Mouse (Mus musculus) thymus, adult 2 months (tissue): ENCODE measurements around the gene Gtf2f2. TPM values are rescaled to one million over a fixed set of nuclear protein-coding genes. Genes with fewer than 3 reads are reported as not detected.
"Not testable (repeated sequence)": the region's sequence is repeated elsewhere in the genome, so short reads cannot be mapped to it uniquely, and the experiment has no call there.

Experiments
- DNase-seq: peaks from one replicate; pipeline ENCODE4 v3.0.0; 2021
- H3K27ac ChIP-seq: fragments of 200-500 bp; 2 replicates; pipeline ENCODE4 v1.5.1; 2012; ENCODE audit warnings: low read length, control low read depth; ENCODE audit not compliant: control insufficient read depth, insufficient read depth
- H3K27me3 ChIP-seq: fragments of 200-500 bp; 2 replicates; pipeline ENCODE4 v1.6.1; 2012; ENCODE audit warnings: mild to moderate bottlenecking, low read length, moderate library complexity, mixed read lengths; ENCODE audit not compliant: control insufficient read depth, insufficient read depth
- H3K36me3 ChIP-seq: fragments of 200-500 bp; 2 replicates; pipeline ENCODE4 v1.6.1; 2012; ENCODE audit warnings: mild to moderate bottlenecking, low read length, moderate library complexity; ENCODE audit not compliant: control insufficient read depth, insufficient read depth
- H3K4me1 ChIP-seq: fragments of 200-500 bp; replicated peaks from 2 replicates; pipeline ENCODE4 v1.6.1; 2012; ENCODE audit warnings: low read length; ENCODE audit not compliant: control insufficient read depth, insufficient read depth
- H3K4me3 ChIP-seq: fragments of 200-500 bp; 2 replicates; pipeline ENCODE4 v1.5.1; 2012; ENCODE audit warnings: mild to moderate bottlenecking, low read length, control low read depth, moderate library complexity; ENCODE audit not compliant: control insufficient read depth, insufficient read depth
- CTCF ChIP-seq: fragments of 200-500 bp; IDR thresholded peaks from 2 replicates; pipeline ENCODE4 v1.5.1; 2012; ENCODE audit warnings: mild to moderate bottlenecking, control low read depth, low read length, moderate library complexity, borderline replicate concordance; ENCODE audit not compliant: control insufficient read depth, poor library complexity, insufficient read depth; ENCODE audit errors: extremely low read depth
- POLR2A ChIP-seq: fragments of 200-500 bp; IDR thresholded peaks from 2 replicates; pipeline ENCODE4 v1.6.1; 2012; ENCODE audit warnings: mild to moderate bottlenecking, low read length, control low read depth, moderate library complexity; ENCODE audit not compliant: control insufficient read depth, poor library complexity, insufficient read depth; ENCODE audit errors: extremely low read depth
- WGBS: fragments of 180-500 bp; shearing (Covaris S2); methylation state at CpG from one replicate; pipeline ENCODE4 v1.1.7; 2018; 5-methylcytosine and 5-hydroxymethylcytosine counted together
- polyA plus RNA-seq: library from polyadenylated mRNA; depleted of rRNA; stranded (reverse); fragments of >200 nt; gene quantifications from 2 replicates; pipeline ENCODE4 v1.2.3, GENCODE M21; 2012

Gtf2f2 gene
- polyA plus RNA-seq, 1 experiment: 4.7 TPM

DNA sequence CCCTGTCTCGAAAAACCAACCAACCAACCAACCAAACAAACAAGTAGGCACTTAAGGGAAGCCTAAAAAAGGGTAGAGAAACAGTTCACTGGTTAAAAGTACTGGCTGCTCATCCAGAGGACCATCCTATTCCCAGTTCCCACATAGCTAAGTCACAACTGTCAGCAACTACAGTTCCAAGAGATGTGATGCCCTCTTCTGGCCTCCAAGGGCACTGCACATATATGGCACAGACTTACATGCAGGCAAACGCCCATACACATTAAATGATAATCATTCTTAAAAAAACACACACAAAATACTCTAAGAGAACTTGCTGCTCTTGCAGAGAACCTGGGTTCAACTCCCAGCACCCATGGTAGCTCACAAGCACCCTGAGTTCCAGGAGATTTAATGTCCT lies 76.3 kb downstream of the Gtf2f2 start:
- Histone ChIP-seq H3K27me3 (no peaks in the 10 kb centered on the region), H3K36me3 (no peaks in the 10 kb centered on the region), H3K27ac (no peak overlapping the region), H3K4me1 (no peaks in the 10 kb centered on the region), H3K4me3 (no peak overlapping the region)
- DNase-seq: peak; percentile 28
- WGBS: 90% methylated on average over 2 of the region's 2 CpGs
- TF ChIP-seq POLR2A: no peak
- no peak for TF ChIP-seq CTCF

DNA sequence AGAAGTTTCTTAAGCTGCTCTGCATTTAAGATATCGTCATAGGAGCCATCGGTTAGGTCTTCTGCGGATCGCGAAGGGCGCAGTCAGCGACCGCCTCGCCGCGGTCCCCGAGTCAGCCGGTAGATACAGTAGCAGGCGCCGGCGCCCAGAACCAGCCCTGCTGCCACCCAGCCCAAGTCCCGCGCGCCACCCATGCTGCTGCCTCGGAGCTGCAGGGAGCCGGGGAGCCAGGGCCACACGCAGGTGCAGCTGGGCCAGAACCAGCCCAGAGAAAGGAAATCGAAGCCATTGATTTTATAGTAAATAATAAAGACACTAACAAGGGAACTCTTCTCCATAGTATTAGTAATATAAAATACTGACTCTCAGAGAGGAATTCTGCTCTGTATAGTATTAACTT lies 79.4 kb downstream of the Gtf2f2 start:
- WGBS: over 99% methylated on average over 23 of the region's 23 CpGs

DNA sequence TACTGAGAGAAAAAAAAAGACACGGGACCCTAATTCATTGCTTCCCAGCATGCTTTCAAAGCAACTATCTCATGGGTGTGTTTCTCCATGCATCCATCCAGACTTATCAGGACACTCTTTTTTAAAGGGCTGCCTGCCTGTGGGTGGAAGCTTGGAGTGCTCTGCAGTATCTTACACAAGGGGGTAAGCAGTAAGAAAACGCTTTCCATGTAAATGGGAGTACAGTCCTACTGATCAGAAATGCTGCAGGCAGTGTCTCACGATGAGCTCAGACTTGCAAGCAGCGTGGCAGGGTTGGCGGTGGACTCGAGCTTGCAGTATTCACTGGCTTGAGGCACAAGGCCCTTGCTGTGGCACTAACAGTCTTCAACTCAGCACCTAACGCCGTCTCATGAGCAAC lies 81.0 kb downstream of the Gtf2f2 start:
- not testable (repeated sequence) for H3K4me1 ChIP-seq, H3K36me3 ChIP-seq, H3K27ac ChIP-seq, H3K4me3 ChIP-seq, DNase-seq, H3K27me3 ChIP-seq
- WGBS: 97% methylated on average over 8 of the region's 8 CpGs

More for the DNA sequence above, 79.4 kb downstream of the Gtf2f2 start:
- peak; percentile 24 for DNase-seq
- Histone ChIP-seq H3K27ac (no peak overlapping the region), H3K36me3 (no peaks in the 10 kb centered on the region), H3K4me3 (no peak overlapping the region), H3K4me1 (no peaks in the 10 kb centered on the region), H3K27me3 (no peaks in the 10 kb centered on the region)
- no peak for TF ChIP-seq CTCF
- TF ChIP-seq POLR2A: no peak

DNA sequence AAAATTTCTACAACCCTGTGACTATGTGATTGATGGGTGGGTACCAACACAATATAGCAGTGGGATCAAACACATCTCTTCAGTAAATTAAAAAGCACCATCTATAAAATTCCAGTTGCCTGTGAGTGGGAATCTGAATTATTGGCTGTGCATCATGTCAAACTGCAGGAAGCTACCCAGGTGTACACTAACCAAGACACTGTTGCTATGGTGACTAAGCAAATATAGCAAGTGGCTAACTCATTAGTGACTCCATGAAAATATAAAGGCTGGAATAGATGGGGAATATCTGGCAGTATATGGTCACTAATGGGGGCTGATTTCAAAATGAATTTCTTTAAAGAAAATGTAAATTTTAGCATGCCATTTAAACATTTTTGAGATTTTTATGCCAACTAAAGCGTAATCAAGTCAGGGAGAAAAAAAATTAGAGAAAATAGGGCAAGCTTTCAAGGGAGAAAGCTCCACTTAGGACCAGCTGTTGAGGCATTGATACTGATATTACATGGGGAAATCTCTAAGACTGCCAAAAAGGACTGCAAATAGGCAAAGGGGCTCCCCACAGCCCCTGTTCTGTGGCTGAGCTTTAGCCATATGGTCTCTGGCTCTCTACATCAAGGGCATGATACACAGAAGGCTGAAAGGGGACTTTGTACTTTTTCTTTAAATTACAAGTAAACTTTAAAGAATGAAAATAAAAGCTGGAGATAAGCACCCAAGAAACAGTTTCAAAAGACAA lies 87.2 kb downstream of the Gtf2f2 start:
- H3K27me3 ChIP-seq: no peaks in the 10 kb centered on the region
- no peak overlapping the region for H3K27ac ChIP-seq
- no peak for DNase-seq
- H3K4me1 ChIP-seq: no peaks in the 10 kb centered on the region
- H3K36me3 ChIP-seq: no peaks in the 10 kb centered on the region
- WGBS: 94% methylated on average over 1 of the region's 1 CpGs
- TF ChIP-seq CTCF: no peak
- TF ChIP-seq POLR2A: no peak
- H3K4me3 ChIP-seq: no peak overlapping the region

DNA sequence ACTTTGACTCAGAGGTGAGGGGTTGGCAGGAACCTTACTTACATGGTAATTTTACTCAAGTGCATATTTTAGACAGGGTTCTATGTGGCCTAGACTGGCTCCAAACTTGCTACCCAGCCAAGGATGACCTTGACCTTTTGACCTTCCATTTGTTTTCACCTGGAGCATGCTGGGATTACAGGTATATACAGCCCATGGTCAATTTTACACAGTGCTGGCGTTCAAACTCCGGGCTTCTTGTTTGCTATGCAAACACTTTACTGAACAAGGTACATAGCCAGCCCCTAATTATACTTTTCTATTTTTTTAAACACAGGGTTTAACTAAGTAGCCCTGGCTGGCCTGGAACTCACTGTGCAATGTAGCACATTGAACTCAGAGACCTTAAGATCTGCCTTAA lies 98.0 kb downstream of the Gtf2f2 start:
- Histone ChIP-seq H3K4me1 (peaks cover 7% of the 10 kb centered on the region), H3K27ac (no peak overlapping the region), H3K4me3 (no peak overlapping the region), H3K27me3 (no peaks in the 10 kb centered on the region), H3K36me3 (no peaks in the 10 kb centered on the region)
- WGBS: 100% methylated on average over 2 of the region's 2 CpGs
- no peak for TF ChIP-seq CTCF
- TF ChIP-seq POLR2A: no peak
- no peak for DNase-seq

DNA sequence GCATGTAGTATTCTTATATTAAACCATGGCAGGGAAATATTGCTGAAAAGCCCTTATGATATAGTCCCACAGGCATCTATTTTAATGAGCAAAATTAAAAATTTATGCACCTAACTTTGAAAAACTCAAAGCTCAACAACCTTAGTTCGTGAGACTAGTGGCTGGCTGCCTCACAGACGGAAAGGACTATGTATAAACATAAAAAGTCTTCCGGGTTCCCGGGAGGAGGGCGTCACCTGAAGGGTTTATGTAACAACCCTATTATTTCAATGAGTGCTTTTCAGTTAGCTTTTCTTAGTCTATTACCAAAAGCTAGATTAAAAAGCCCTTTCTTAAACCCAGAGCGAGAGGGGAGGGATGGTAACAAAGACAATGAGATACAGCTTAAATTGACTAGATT lies 98.7 kb downstream of the Gtf2f2 start:
- Histone ChIP-seq H3K36me3 (no peaks in the 10 kb centered on the region; the same call in 1 of the 2 replicates), H3K4me1 (peaks cover 7% of the 10 kb centered on the region), H3K4me3 (no peak overlapping the region), H3K27ac (no peak overlapping the region), H3K27me3 (no peaks in the 10 kb centered on the region)
- 94% methylated on average over 6 of the region's 6 CpGs for WGBS
- TF ChIP-seq POLR2A (no peak), CTCF (no peak)
- no peak for DNase-seq

DNA sequence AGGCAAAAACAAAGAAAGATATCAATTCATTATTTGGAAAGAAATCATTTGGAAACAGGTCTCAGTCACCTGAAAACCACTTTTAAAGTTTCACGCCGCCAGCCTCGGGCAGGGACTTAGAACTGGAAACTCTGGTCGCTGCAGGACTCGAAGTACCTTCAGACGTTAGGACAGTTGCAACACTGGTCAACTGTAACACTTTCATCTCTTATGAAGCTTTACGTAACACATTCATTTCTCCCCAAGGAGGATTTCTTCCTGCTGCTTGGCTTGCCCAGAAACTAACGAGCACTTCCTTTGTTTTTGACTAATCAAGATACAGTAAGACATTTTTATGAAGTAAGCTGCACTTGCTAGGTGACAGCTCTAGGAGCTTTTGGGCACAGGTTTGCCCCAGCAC lies 103.7 kb downstream of the Gtf2f2 start:
- Histone ChIP-seq H3K4me1 (peaks cover 7% of the 10 kb centered on the region), H3K27me3 (no peaks in the 10 kb centered on the region), H3K4me3 (no peak overlapping the region), H3K27ac (no peak overlapping the region), H3K36me3 (peaks cover 8% of the 10 kb centered on the region)
- no peak for TF ChIP-seq POLR2A
- TF ChIP-seq CTCF: no peak
- WGBS: 92% methylated on average over 8 of the region's 8 CpGs
- no peak for DNase-seq
